Mouse (Mus musculus) myocyte (in vitro differentiated cells): Measurements from ENCODE around the gene Olfr195. TPM values are rescaled to one million over a fixed set of nuclear protein-coding genes. Genes with fewer than 3 reads are reported as not detected.
"Not testable (repeated sequence)": the region's sequence is repeated elsewhere in the genome, so short reads cannot be mapped to it uniquely, and the experiment has no call there.

ENCODE experiments used
- H3K27me3 ChIP-seq: one replicate; pipeline ENCODE4 v1.6.1; 2011; ENCODE audit not compliant: control insufficient read depth, insufficient read depth, insufficient read length
- H3K36me3 ChIP-seq: one replicate; pipeline ENCODE4 v1.6.1; 2011; ENCODE audit not compliant: control insufficient read depth, insufficient read depth
- H3K4me2 ChIP-seq: one replicate; pipeline ENCODE4 v1.6.1; 2011; ENCODE audit warnings: low read depth, control low read depth
- H3K4me3 ChIP-seq: one replicate; pipeline ENCODE4 v1.5.1; 2011; ENCODE audit warnings: mild to moderate bottlenecking, control low read depth, moderate library complexity
- H3K79me2 ChIP-seq: one replicate; pipeline ENCODE4 v1.6.1; 2011; ENCODE audit not compliant: control insufficient read depth, insufficient read depth
- H3ac ChIP-seq: one replicate; pipeline ENCODE4 v1.6.1; 2011; ENCODE audit not compliant: control insufficient read depth, insufficient read length
- CEBPB ChIP-seq: IDR thresholded peaks from 2 replicates; pipeline ENCODE4 v1.6.1; 2011; ENCODE audit warnings: mild to moderate bottlenecking, moderate library complexity; ENCODE audit not compliant: poor library complexity, insufficient read depth, severe bottlenecking
- E2F4 ChIP-seq: IDR thresholded peaks from one replicate; pipeline ENCODE4 v1.6.1; 2011; ENCODE audit warnings: mild to moderate bottlenecking, control low read depth, moderate library complexity; ENCODE audit not compliant: insufficient read depth
- MAX ChIP-seq: IDR thresholded peaks from one replicate; pipeline ENCODE4 v1.6.1; 2011; ENCODE audit warnings: low read depth, mild to moderate bottlenecking, control low read depth
- MYOD1 ChIP-seq, 3 experiments: IDR thresholded peaks; one replicate each; pipeline ENCODE4 v1.6.1; 2011; ENCODE audit warnings: control low read depth in 2 of 3, low read depth in 2 of 3, mild to moderate bottlenecking in 2 of 3, moderate library complexity in 1 of 3; ENCODE audit not compliant: insufficient read length in 2 of 3, control insufficient read depth in 1 of 3
- MYOG ChIP-seq, 3 experiments: IDR thresholded peaks; one replicate each; pipeline ENCODE4 v1.6.1; 2011; ENCODE audit warnings: control low read depth in 2 of 3, low read depth in 2 of 3, mild to moderate bottlenecking in 2 of 3; ENCODE audit not compliant: insufficient read length in 2 of 3, control insufficient read depth in 1 of 3, insufficient read depth in 1 of 3
- POLR2A ChIP-seq: IDR thresholded peaks from one replicate; pipeline ENCODE4 v1.6.1; 2011; ENCODE audit warnings: low read depth, mild to moderate bottlenecking, control low read depth, moderate library complexity; ENCODE audit not compliant: insufficient read length
- POLR2AphosphoS2 ChIP-seq: IDR thresholded peaks from one replicate; pipeline ENCODE4 v1.6.1; 2011; ENCODE audit warnings: low read depth, control low read depth; ENCODE audit not compliant: insufficient read length
- REST ChIP-seq: IDR thresholded peaks from one replicate; pipeline ENCODE4 v1.6.1; 2011; ENCODE audit warnings: mild to moderate bottlenecking, control low read depth, moderate library complexity; ENCODE audit not compliant: insufficient read depth, insufficient read length
- SRF ChIP-seq: IDR thresholded peaks from one replicate; pipeline ENCODE4 v1.6.1; 2011; ENCODE audit warnings: low read depth; ENCODE audit not compliant: control insufficient read depth, insufficient read length
- TCF12 ChIP-seq: IDR thresholded peaks from one replicate; pipeline ENCODE4 v1.6.1; 2011; ENCODE audit warnings: mild to moderate bottlenecking, control low read depth; ENCODE audit not compliant: poor library complexity, insufficient read depth, severe bottlenecking
- TCF3 ChIP-seq: IDR thresholded peaks from one replicate; pipeline ENCODE4 v1.6.1; 2011; ENCODE audit warnings: low read depth, control low read depth; ENCODE audit not compliant: insufficient read length
- USF1 ChIP-seq: IDR thresholded peaks from one replicate; pipeline ENCODE4 v1.6.1; 2011; ENCODE audit warnings: low read depth, mild to moderate bottlenecking, control low read depth, moderate library complexity
- polyA plus RNA-seq: library from polyadenylated mRNA; unstranded; fragments of >200 nt; fragmentation: generic; extraction: Trizol; gene quantifications from one replicate; pipeline ENCODE4 v1.2.1, GENCODE M21; 2012; ENCODE audit warnings: missing spikeins

Gene Olfr195
- polyA plus RNA-seq, result not detected

DNA sequence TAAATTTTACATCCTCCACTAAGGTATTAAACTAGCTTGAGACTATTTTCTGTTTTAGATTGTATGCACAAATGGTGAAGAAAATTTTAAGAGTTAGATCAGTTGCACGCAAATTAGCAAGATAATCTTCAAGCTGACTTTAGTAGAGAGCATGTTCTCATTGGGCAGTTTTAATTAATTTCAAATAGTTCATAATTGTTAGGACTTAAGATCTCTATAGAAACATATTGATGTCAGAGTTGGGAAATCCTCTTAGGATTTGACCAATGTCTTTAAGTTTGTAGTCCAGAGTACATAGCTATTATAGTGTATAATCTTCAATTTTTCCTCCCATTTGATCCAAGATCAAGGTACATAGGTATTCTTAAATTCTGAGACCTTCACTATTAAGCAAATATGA is at the start of gene Olfr195:
TSS of gene Olfr195 (plus strand) at position 301 of the 400 bp plus-strand sequence.
- H3K4me2 ChIP-seq, result no peak within 1 kb of the TSS
- H3K27me3 ChIP-seq, result no peaks in the 10 kb centered on the region
- H3ac ChIP-seq, result no peak within 1 kb of the TSS
- TF ChIP-seq TCF3 (no peak), POLR2AphosphoS2 (no peak), POLR2A (no peak), E2F4 (no peak), CEBPB (no peak), TCF12 (no peak), REST (no peak)
- no peak within 1 kb of the TSS for H3K4me3 ChIP-seq
- H3K36me3 ChIP-seq, result no peaks in the 10 kb centered on the region
- no peaks in the 10 kb centered on the region for H3K79me2 ChIP-seq

DNA sequence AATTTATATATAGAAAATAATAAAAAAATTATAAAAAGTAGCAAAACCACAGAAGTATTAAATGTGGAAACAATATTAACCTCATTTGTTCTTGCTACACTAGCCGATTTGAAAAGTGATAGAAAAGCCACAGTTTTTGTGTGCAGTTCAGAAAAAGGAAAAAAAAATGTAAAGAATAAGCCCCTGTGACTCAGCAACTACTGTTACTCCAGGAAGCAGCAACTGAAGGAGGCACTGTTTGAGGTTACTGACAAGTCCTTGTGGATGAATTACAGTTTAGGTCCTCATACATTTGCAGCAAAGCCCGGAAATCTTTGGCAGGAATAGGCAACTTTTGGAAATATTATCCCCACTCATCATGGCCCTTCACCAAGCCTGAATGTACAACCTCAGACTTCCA is 41.5 kb upstream of the Olfr195 start:
- TF ChIP-seq TCF3 (no peak), CEBPB (no peak), REST (no peak), POLR2A (no peak), MYOG (IDR thresholded peaks at IDR 0.05; ENCODE audit: control insufficient read depth in 1 of 3, insufficient read depth in 1 of 3, insufficient read length in 2 of 3, low read depth in 2 of 3) (no peak), SRF (no peak), MYOD1 (IDR thresholded peaks at IDR 0.05; ENCODE audit: control insufficient read depth in 1 of 3, insufficient read length in 2 of 3, low read depth in 2 of 3) (no peak)
- no peaks in the 10 kb centered on the region for H3K36me3 ChIP-seq
- no peaks in the 10 kb centered on the region for H3K79me2 ChIP-seq
- H3K27me3 ChIP-seq, result no peaks in the 10 kb centered on the region
- no peak overlapping the region for H3K4me3 ChIP-seq
- no peak overlapping the region for H3K4me2 ChIP-seq
- H3ac ChIP-seq, result no peak overlapping the region

DNA sequence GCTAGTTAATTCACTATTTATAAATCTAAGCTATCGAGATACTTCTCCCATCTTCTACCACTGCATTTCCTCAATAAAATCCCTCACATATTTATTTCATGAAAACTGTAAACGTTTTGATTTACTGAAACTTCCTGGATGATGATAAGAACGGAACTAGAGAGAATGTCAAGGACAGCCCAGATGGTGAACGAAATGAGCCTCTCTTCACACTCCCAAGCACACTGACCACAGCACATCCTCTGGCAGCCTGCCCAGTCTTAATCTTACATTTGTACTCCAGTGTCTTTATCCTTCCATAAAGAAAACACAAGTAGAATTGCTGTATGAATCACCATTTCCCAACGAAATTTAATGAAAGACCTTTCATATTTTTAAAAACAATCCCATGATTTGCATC is 38.3 kb upstream of the Olfr195 start:
- H3K4me2 ChIP-seq, H3K4me3 ChIP-seq, H3K36me3 ChIP-seq, H3K27me3 ChIP-seq, H3ac ChIP-seq, H3K79me2 ChIP-seq: not testable (repeated sequence)

DNA sequence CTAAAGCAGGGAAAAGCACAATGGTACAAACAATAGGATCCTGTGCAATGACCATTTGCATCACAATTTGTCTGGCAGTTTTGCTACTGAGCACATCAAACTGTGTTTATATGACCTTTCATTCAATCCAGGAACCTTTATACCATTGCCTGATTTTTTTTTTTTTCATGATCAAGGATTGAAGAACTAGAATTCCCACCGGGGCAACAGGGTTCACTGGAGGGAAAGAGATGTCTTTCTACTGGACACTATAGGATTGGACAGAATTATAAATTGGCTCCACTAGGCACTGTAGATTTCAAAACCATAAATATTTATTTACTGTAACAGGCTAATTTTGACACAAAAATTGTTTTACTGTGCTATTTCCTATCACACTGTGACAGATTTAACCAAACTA is 35.1 kb upstream of the Olfr195 start, which contains the start of gene Olfr193:
TSS of gene Olfr193 (minus strand) at position 101 of the 400 bp plus-strand sequence.
- H3K79me2 ChIP-seq, result no peaks in the 10 kb centered on the region
- H3K27me3 ChIP-seq, result no peaks in the 10 kb centered on the region
- no peak within 1 kb of the TSS for H3K4me3 ChIP-seq
- no peak within 1 kb of the TSS for H3K4me2 ChIP-seq
- no peaks in the 10 kb centered on the region for H3K36me3 ChIP-seq
- no peak for TF ChIP-seq POLR2AphosphoS2
- TF ChIP-seq CEBPB, result no peak
- TF ChIP-seq REST, result no peak
- TF ChIP-seq POLR2A, result no peak
- no peak for TF ChIP-seq MYOD1 (IDR thresholded peaks at IDR 0.05; ENCODE audit: control insufficient read depth in 1 of 3, insufficient read length in 2 of 3, low read depth in 2 of 3)
- TF ChIP-seq MAX, result no peak
- TF ChIP-seq MYOG (IDR thresholded peaks at IDR 0.05; ENCODE audit: control insufficient read depth in 1 of 3, insufficient read depth in 1 of 3, insufficient read length in 2 of 3, low read depth in 2 of 3), result no peak
- no peak for TF ChIP-seq E2F4
- no peak for TF ChIP-seq USF1
- no peak for TF ChIP-seq TCF3
- no peak for TF ChIP-seq SRF
- no peak for TF ChIP-seq TCF12
- H3ac ChIP-seq, result no peak within 1 kb of the TSS

DNA sequence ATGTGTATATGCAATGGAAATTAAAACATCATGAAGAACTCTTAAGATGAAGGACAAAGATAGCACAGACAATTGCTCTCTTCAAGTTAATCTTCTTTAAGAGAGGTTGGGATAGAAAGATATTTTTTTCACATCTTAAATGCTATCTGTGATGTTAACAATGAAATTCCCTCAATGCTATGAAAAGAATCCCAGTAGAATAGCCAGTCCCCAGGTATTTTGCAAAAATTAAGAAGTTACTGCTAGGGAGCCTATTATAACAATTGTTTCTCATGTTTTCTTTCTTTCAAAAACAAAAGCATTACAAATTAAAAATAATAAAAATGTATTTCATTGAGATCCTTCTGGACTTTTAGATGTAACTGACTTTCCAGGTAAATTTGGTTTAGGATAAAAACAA is 25.9 kb upstream of the Olfr195 start, which contains the start of gene Olfr194:
TSS of gene Olfr194 (minus strand) at position 101 of the 400 bp plus-strand sequence.
- TF ChIP-seq USF1 (no peak), TCF12 (no peak), REST (no peak), MYOD1 (IDR thresholded peaks at IDR 0.05; ENCODE audit: control insufficient read depth in 1 of 3, insufficient read length in 2 of 3, low read depth in 2 of 3) (no peak), POLR2A (no peak), MAX (no peak), E2F4 (no peak), SRF (no peak), TCF3 (no peak), POLR2AphosphoS2 (no peak), CEBPB (no peak), MYOG (IDR thresholded peaks at IDR 0.05; ENCODE audit: control insufficient read depth in 1 of 3, insufficient read depth in 1 of 3, insufficient read length in 2 of 3, low read depth in 2 of 3) (no peak)
- Histone ChIP-seq H3K4me3 (no peak within 1 kb of the TSS), H3K27me3 (no peaks in the 10 kb centered on the region), H3ac (no peak within 1 kb of the TSS), H3K4me2 (no peak within 1 kb of the TSS), H3K36me3 (no peaks in the 10 kb centered on the region), H3K79me2 (no peaks in the 10 kb centered on the region)
